Mouse (Mus musculus) thymus, postnatal 25 days (tissue): ENCODE measurements around the gene Eif3a.

Source experiments
- DNase-seq: peaks from one replicate; pipeline ENCODE4 v3.0.0; 2022

Eif3a gene

DNA sequence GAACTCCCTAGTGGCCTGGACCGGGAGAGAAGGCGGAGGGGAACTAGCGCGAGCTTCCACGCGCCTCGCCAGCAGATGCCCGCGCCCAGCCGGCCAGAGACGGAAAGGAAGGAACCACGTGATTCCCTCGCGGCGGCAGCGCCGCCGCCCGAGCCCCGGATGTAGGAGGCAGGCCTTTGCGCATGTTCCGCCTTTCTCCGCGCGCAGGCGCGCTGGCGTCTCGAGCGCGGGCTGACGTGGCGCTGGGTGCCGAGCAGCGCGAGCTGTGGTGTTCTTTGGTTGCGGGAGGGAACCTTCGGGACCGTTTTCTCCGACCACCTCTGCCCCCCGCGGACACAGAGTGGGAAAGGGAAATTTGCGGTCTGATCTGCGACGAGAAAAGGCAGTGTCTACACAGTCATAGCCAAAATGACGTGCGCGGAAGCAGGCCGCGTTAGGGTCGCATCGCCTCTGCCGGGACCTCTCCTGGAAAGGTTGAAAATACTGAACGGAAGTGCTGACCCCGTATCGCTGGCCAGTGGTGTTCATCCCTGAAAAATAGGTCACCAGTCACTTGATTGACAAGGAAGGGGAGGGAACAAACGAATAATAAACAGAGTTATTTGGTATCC lies at the start of gene Eif3a:
Eif3a (minus strand) TSS at position 108 of the 611 bp plus-strand sequence.
- DNase-seq, result peak; percentile 94

DNA sequence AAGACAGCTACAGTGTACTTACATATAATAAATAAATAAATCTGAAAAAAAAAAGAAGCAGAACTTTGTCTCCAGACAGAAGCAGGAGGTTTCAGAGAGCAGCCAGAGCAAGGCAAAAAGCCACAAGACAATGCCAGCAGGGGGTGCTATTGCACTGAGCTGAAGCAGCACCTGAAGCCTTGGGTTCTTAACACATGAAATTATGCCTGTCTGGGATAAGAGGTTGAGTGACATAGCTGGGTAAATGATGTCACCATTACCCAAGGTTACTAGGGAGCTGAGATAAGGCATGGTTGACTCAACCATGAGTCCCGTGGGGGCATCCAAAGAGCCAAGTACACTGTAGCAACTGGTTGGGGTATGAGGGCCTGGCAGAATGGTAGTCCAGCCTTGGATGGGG lies 47.3 kb upstream of the Eif3a start:
- DNase-seq, result peak; percentile 80

DNA sequence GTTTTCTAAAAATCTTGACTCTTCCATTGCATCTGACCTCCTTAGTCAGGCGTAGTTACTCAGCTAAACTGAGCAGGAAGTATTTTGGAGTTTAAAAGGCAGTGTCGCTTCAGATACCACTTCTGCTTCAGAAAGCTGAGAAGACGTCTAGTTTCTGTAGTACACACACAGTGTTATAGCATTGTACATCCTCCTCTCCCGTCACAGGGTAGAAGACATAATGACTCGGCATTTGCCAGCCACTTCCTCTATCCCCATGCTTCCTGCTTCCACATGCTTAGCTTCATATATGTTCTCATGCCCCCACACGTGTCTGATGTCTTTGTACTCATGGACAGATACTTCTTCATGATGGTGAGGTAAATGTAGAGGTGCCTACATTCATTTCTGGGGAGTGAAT lies 28.2 kb upstream of the Eif3a start:
- no peak for DNase-seq

DNA sequence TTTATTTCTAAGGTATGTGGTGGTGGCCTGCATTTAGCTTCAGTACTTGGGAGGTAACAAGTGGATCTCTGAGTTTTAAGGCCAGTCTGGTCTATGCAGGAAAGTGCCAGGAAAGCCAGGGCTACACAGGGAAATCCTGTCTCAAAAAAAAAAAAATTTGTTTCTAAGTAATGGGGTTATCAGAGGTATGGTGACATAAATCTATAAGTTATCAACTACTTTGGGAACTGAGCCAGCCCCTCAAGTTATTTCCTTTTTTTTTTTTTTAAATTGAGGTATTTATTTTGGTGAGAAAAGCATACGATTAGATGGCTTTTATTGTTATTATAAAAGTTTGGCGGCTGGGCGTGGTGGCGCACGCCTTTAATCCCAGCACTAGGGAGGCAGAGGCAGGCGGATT lies 22.7 kb upstream of the Eif3a start:
- DNase-seq, result no peak

DNA sequence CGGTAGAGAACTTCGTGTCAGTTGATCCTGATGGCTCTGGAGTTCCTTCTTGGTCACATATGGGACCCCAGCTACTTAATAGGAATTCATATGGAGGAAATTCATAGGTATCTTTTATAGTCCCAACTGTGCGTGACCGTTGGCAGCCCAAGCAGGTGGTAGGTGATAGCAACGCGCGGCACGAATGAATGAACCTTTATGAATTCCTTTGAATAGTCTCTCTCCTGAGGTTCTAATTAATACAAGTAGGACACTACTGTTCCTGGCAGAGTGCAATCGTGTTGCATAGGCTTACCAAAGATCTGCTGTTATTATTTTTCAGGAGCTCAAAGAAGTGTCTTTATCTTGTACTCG lies 21.6 kb upstream of the Eif3a start:
- DNase-seq, result no peak

DNA sequence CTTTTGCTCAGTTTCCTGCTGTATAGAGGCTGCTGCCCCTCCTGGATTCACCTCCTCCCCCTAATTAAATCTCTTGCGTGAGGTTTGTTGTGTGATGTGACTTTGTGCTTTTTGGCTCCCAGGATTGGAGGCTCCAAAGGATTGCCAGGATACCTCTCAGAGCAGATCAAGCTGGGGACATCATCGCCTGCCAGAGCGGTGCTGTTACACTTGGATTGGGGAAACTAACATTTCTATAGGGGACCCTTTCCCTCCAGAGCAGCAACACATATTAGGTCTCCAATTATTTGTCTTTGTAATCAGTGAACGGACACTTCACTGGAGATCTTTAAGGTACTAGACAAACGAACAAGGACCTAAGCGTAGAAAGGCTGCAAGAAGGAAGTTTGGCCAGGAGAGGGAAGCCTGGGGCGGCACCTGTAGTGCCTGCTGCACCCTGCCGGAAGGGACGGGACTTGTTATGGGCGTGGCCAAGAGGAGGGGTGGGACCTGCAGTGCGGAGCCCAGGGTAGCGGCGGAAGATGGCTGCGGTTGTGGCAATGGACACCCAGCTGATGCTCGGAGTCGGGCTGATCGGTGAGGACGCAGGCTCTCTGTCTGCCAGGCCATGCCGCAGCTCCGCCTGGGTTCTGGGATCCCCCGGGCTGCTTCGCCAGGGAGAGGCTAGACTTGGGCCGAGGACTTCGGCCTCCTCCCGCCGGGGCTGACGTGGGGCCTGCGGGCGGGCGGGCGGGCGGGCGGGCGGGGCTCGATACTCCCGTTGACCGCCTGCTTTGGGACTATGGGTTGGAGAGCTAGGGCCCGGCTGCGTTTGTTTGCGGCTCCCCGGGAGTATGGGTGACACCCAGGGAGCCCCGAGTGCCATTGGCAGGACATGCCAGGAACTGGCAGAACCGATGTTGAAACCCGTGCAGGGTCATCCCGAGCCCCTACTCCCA lies 20.9 kb upstream of the Eif3a start, which contains the start of gene Fam45a:
Fam45a (plus strand) TSS at position 488 of the 938 bp plus-strand sequence.
- DNase-seq, result peak; percentile 93

DNA sequence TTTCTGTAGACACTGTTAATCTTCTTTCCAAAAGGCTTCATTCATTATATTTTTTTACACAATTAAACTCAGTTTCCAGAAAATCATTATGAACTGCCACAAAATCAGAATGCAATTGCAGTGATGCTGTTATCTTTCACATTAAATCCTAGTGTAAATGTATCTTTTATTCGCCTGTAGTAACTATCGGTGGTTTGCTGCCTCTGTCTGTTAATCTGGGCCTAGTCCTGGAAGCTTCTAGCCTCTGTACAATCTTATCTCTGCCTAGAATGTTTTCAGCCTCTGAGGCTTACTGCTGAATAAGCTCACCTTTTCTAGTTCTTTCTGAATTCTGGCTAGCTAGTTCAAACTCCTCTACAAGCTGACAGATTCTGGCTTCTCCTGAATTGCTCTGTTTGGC lies 19.5 kb upstream of the Eif3a start:
- no peak for DNase-seq

DNA sequence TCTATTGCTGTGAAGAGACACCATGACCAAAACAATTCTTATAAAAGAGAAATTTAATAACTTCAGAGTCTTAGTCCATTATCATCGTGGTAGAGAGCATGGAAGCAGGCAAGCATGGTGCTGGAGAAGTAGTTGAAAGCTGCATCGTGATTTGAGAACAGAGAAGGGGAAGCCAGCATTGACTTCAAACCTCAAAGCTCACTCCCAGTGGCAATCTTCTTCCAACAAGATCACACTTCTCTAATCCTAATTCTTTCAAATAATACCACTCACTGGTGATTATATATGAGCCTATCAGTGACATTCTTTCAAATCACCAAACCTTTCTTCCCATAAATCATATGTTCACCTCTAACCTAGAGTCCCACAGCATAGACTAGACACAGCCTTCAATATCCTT lies 14.4 kb upstream of the Eif3a start:
- no peak for DNase-seq

DNA sequence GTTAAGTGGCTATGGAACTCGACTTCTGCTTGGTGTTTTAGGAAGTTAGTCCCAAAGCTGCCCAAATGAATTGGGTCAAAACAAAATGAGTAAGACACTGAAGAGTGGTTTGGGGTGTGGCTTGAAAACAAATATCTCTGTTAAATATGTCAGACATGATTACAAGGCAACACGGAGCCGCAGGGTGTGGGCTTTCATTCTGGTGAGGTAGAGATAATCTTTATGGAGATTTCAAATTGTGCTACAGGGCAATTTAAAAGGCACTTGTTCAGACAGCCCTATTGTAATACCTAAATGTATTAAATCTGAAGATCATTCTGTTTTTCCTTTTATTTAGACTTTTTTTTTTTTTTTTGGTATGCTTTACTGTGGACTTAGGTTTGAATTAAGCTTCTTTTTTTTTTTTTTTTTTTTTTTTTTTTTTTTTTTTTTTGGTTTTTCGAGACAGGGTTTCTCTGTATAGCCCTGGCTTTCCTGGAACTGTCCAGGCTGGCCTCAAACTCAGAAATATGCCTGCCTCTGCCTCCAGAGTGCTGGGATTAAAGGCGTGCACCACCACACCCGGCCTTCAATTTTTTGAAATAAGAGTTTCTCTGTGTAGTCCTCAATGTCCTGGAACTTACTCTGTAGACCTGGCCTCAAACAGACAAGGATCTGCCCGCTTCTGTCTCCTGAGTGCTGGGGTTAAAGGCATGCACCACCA lies 9.6 kb upstream of the Eif3a start:
- no peak for DNase-seq

DNA sequence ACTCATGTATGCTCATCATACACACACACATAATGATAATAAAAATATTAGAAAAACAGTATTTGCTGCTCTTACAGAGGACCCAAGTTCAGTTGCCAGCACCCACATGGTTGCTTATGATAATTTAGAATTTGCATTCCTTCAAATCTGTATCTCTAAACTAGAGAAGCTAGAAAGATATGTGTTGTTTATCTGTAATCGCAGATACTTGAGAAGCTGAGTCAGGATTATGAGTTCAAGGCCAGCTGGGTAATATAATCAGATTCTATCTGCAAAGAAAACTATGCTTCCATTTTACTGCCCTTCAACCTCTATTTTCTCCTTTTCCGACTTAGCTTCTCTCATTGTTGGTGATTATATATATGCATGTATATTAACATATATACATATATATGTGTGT lies 7.0 kb upstream of the Eif3a start:
- no peak for DNase-seq

DNA sequence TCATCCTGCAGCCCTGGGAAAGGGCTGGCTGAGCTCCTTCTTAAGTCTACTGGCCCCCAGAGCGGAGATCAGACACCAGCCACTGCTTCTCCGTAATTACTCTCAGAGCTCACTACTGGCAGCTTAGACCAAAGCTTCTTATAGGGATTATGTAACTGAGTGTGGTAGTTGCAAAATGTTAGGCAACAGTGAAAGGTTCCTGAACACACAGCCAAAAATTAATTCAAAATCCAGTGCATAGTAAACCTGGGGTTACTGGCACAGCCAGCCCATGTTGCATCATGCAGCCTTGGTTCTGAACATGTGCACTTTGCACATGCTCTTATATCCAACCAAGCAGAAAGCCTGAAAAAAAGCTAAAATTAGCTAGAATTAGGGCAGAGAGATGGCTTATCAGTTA lies 4.8 kb upstream of the Eif3a start:
- DNase-seq, result no peak

DNA sequence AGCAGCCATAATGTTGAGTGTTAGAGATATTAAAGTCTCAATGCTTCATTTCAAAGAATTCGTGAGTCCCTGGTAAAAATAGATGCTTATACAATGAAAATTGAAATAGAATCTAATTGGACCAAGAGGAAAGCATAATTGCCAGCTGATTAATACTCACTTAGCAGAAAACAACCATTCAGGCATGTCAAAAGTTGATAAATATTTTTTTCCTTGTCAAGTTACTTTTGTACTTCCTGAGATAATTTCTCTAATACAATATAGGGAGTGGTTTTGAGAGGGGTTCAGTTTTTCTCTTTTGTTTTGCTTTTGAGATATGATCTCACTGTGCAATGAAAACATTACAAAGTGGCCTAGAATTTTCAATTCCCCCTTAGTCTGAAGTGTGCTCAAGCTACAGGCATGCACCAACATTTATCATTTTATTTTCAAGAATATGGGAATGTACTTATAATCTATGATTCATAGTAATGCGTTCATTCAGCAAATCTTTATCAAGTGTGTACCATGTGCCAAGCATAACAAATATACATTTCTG lies 2.8 kb upstream of the Eif3a start:
- no peak for DNase-seq

DNA sequence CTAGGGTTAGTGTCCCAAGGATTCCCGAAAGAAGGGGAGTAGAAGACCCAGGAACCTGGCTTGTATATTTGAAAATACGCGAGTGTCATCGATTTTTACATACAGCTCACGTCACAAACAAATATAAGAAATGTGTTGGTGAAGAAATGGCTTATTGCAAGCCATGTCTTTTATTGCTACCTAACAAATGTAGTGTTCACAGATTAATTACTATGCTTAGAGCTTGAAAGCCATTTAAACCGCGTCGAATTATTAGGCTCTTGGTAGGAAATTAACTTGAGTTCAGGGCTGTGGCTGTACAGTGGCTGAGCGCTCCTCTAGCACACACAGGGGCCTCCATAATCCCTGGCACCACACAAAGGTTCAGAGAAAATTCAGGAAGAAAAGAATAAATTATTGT lies 706 bp upstream of the Eif3a start:
- DNase-seq, result no peak

DNA sequence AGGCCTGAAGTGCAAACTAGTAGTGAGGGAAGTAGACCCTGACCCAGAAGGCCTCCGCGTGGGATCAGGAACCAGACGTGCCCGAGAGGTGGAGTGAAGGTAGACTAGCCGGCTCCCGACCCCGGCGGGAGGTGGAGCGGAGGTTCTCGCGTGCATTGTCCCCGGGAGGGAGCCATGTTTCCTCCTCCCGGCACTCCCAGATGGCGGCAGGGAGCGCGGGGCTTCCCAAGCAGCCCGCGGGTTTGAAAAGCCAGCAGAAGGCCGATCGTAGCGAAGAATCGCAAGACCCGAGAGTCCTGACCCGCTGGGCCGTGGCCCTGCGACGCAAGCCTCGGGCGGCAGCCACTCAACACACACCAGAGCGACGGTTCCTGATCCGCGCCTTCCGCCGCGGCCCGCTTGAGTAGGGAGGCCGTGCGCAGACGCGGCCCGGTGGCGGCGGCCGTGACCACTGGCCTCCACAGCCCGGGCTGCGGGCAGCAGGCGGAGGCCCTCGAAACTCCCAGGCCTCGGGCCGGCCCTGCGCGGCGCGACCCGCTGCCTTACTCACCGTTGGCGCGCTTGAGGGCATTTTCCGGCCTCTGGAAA lies 445 bp downstream of the Eif3a start:
- peak; percentile 56 for DNase-seq

DNA sequence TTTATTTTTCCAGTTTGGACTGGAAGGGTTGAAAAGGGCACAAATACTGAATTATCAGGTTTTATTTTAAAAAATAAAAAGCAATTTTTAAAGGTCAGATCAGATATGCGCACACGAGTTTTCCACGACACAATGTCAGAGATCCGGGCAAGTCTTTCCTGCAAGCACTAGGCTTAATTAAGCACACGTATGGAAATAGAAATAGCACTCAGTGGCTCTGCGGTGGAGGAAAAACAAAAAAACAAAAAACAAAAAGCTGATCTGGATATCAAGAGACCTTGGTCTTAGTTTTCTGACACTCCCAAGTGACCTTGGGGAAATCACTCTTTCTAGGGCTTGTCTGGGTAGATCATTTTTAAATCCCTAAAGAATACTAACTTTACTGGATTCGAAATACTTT lies 1.0 kb downstream of the Eif3a start:
- no peak for DNase-seq

DNA sequence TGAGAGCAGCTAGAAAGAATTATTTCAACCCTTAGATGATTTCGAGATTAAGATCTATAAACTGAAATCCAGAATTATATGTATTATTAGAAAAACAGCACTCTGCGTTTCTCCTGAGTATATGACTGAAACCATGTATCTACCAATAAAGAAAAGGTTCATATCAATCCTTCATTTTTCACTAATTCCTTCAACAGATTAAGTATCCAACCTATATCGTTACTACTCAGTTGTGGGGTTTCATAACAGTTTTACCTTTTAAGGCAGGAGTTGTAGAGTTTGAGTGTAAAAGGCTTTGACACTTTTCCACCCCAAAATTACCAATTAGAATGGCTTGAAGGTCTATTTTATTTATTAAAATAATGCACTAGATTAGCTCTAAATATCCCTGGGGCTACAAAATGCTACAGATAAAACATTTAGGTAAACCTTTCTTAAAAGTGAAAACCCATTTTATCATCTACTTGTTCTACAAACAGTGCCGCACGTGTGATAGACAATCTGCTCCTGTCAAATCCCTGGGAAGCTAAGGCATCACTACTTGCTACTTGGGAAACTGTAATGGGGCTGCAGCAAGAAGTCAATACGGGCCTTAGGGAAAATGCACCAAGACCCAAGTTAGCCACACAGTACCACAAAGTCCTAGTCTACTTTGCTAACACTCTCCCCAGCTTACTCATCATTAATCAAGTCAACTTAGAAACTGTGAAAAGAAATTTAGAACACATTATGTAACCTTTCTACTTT lies 2.1 kb downstream of the Eif3a start:
- DNase-seq, result no peak

DNA sequence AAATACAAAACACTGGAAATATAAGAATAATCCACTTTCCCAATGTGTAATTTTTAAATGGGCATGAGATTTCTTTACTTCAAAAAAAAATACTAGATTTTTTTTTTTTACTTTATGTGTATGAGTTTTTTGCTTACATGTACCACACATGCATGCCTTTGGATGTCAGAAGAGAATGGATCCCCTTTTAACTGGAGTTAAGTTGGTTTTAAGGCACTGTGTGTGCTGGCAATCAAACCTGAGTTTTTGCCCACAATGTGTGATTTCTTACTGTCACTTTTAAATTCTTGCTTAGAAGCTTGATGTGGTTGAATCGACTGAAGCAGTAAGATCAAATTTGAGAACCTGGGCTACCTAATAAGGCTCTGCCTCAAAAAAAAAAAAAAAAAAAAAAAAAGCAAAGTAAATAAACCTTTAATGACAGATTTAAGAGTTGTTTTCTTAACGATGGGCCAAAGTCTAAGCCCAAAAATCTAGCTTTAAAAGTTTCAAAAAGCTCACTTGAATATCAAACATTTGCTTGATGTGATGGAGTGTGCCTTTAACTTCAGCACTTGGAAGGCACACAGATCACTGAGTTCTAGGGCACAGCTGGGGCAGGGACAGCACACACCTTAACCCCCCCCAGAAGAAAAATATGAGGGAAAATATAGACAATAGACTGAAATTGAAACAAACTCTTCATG lies 2.9 kb downstream of the Eif3a start:
- no peak for DNase-seq

DNA sequence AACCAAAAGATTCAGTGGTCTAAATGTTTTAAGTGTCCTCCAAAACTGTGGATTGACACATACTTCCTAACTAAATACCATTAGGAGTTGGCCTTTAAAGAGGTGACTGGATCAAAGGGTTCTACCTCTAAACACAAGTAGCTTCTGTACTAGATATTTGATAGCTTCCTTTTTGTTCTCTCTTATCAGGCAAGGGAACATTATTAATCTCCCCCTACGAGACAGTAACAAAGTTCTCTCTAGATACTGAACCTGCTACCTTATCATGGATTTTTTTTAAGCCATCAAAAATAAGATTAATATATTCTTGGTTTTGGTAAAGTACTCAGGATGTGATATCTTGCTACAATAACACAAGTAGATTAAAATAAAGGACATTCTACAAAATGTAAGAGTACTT lies 5.7 kb downstream of the Eif3a start:
- DNase-seq, result no peak

DNA sequence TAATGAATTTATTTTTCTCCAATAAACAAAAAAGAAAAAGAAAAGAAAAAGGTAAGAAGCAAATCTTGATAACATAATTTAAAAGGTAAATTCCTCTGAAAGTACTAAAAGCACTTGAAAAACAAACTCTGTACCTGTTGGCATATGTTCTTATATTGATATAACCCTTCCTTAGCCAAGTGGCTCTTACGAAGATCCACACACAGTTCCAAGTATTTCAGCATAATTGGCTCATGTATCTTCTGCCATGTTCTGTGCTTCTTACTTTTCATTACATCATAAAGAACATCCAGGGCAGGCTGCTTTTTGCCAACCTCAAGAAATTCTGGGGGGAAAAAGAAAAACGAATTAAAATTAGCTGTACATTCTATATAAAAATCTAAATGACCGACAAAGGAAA lies 8.4 kb downstream of the Eif3a start:
- no peak for DNase-seq

DNA sequence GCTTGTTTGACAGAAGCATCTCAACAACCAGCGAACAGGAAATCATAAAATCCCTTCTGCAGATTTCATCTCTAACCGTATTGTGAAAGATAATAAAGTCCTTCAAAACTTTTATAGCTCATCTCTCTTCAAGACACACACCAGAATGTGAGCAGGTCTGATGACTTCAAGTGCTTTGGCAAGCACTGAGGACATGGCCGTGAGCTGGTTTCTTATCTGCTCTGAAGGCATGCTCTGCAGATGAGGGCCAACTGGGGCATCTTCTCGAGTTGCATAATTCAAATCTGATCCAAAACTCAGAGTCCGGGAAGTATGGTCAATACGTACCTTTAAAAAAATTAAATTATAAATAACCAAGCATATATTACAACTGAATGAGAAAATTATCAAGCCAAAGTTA lies 17.1 kb downstream of the Eif3a start:
- DNase-seq, result no peak

DNA sequence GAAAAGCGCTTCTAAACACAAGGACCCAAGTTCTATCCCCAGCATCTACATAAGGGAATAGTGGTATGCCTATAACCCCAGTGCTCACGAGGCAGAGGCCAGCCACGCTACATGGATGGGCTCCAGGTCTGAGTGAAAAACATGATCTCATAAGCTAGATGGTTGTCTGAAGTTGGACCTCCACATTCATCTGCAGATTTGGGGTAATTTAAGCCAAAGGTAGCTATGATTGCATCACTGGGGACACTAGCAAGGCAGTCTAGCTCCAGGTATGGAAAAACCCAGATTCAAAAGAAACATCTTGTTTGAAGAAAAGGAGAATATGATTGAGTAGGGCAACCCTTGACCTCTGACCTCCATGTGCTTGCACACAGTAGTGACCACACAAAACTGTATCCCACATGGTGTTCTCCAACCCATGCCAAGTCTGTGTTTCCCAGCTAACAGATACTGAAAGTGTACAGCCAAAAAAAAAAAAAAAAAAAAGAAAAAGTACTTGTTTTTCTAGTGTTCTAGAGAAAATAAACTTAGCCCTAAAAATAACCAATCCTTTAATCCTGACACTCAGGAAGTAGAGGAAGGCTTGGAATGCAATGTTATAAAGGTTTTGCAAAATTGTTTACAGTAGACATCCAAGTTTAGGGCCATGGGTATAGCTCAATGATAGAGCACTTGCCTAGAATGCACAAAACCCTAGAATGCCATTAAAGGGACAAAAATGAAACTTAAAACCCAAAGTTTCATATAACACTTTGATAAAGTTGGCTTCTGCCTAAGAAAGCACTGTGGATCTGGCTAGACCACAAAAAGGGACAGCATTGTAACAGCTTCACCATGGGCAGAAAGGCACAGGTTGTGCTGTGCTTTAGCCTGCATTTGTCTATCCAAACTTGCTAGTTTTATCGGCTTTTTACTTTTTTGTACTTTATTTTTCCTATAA lies 31.3 kb downstream of the Eif3a start:
- no peak for DNase-seq
